Mouse (Mus musculus) ES-E14 (cell line): ENCODE measurements around the gene Cdc42bpg. TPM values are rescaled to one million over a fixed set of nuclear protein-coding genes. Genes with fewer than 3 reads are reported as not detected.

Experiments used
- DNase-seq: peaks from one replicate; pipeline ENCODE4 v3.0.0-alpha.2; 2013; ENCODE audit warnings: low read depth, low spot score
- H3K27ac ChIP-seq: 2 replicates; pipeline ENCODE4 v1.5.1; 2012; ENCODE audit warnings: low read depth, mild to moderate bottlenecking, low read length, moderate library complexity, mixed read lengths; ENCODE audit not compliant: poor library complexity, insufficient read depth, severe bottlenecking
- H3K36me3 ChIP-seq: 2 replicates; pipeline ENCODE4 v1.6.1; 2012; ENCODE audit warnings: mild to moderate bottlenecking, low read length, moderate library complexity, mixed read lengths; ENCODE audit not compliant: control insufficient read depth, poor library complexity, insufficient read depth, severe bottlenecking
- H3K4me1 ChIP-seq, 2 experiments: fragments of 150-350 bp in 1 of 2; sonication (generic) in 1 of 2; 2 replicates each; pipeline ENCODE4 v1.6.1; 2012; ENCODE audit warnings: low read length in 2 of 2, mild to moderate bottlenecking in 1 of 2, mixed read lengths in 1 of 2; ENCODE audit not compliant: control insufficient read depth in 2 of 2, insufficient read depth in 2 of 2, poor library complexity in 1 of 2
- H3K4me3 ChIP-seq, 2 experiments: fragments of 150-350 bp in 1 of 2; sonication (generic) in 1 of 2; 2 replicates each; pipeline ENCODE4 v1.5.1; 2012; ENCODE audit warnings: low read length in 2 of 2, low read depth in 1 of 2, mild to moderate bottlenecking in 1 of 2, mixed read lengths in 1 of 2; ENCODE audit not compliant: insufficient read depth in 1 of 2, poor library complexity in 1 of 2, severe bottlenecking in 1 of 2
- H3K9ac ChIP-seq: 2 replicates; pipeline ENCODE4 v1.6.1; 2012; ENCODE audit warnings: low read depth, mild to moderate bottlenecking, low read length, mixed read lengths; ENCODE audit not compliant: poor library complexity, insufficient read depth, severe bottlenecking
- H3K9me3 ChIP-seq: fragments of 150-350 bp; sonication (generic); 2 replicates; pipeline ENCODE4 v1.6.1; 2012; ENCODE audit warnings: low read depth, mild to moderate bottlenecking, low read length; ENCODE audit not compliant: control insufficient read depth, insufficient read depth
- CHD2 ChIP-seq: IDR thresholded peaks from 2 replicates; pipeline ENCODE4 v1.6.1; 2014; ENCODE audit warnings: mild to moderate bottlenecking, low read depth, low read length, inconsistent platforms
- HCFC1 ChIP-seq: IDR thresholded peaks from 2 replicates; pipeline ENCODE4 v1.6.1; 2012; ENCODE audit warnings: low read length, inconsistent platforms, borderline replicate concordance; ENCODE audit not compliant: insufficient read depth
- MAFK ChIP-seq: IDR thresholded peaks from 2 replicates; pipeline ENCODE4 v1.6.1; 2014; ENCODE audit warnings: mild to moderate bottlenecking, low read depth, low read length, inconsistent platforms; ENCODE audit not compliant: insufficient read depth
- ZC3H11A ChIP-seq: IDR thresholded peaks from 2 replicates; pipeline ENCODE4 v1.6.1; 2012; ENCODE audit warnings: low read depth, mild to moderate bottlenecking, inconsistent platforms, low read length, borderline replicate concordance
- ZNF384 ChIP-seq: IDR thresholded peaks from 2 replicates; pipeline ENCODE4 v1.6.1; 2012; ENCODE audit warnings: low read depth, low read length, inconsistent platforms
- in situ Hi-C, 2 experiments: fragments of 600-800 bp; cut with MboI; formaldehyde crosslinking; loops; one replicate each; pipeline ENCODE4 v1.15.1; 2025; ENCODE audit warnings: low sequenced_read_pairs in 2 of 2, inconsistent platforms in 1 of 2; ENCODE audit not compliant: unreplicated experiment in 2 of 2
- total RNA-seq: library from RNA; depleted of rRNA; stranded (reverse); fragments of 300-350 nt; gene quantifications from 2 replicates; pipeline ENCODE4 v1.2.3, GENCODE M21; 2012

The Cdc42bpg gene
- total RNA-seq, 1 experiment: 35.5 TPM

- Histone ChIP-seq H3K9ac (no peak overlapping the region), H3K9me3 (no peaks in the 10 kb centered on the region), H3K4me1 (peaks cover 0 to 2% of the 10 kb centered on the region in 2 experiments; a peak in 1 of 4 replicates), H3K36me3 (peaks cover 16% of the 10 kb centered on the region; the same call in 1 of the 2 replicates), H3K4me3 (no peak overlapping the region), H3K27ac (no peak overlapping the region)
- no peak for DNase-seq
- in situ Hi-C loops: no loop called here
- no peak for TF ChIP-seq CHD2
- TF ChIP-seq ZNF384: no peak
- TF ChIP-seq ZC3H11A: no peak
- TF ChIP-seq HCFC1: no peak
- TF ChIP-seq MAFK: no peak
These were observed 43.1 kb downstream of the Cdc42bpg start for GRCm38 (mm10) chr19:6349215-6349983.

GRCm38 (mm10) chr19:6351431-6352106 lies 45.3 kb downstream of the Cdc42bpg start:
- no peaks in the 10 kb centered on the region for H3K9me3 ChIP-seq
- TF ChIP-seq MAFK (no peak), CHD2 (no peak), ZNF384 (no peak), ZC3H11A (no peak)
- in situ Hi-C loops: no loop called here
- H3K36me3 ChIP-seq: peaks cover 6% of the 10 kb centered on the region; the same call in 1 of the 2 replicates
- no peaks in the 10 kb centered on the region for H3K4me1 ChIP-seq
- H3K9ac ChIP-seq: no peak overlapping the region
- no peak for DNase-seq
- no peak overlapping the region for H3K27ac ChIP-seq
- H3K4me3 ChIP-seq: no peak overlapping the region

GRCm38 (mm10) chr19:6352107-6352505 lies 45.9 kb downstream of the Cdc42bpg start:
- TF ChIP-seq ZC3H11A: no peak
- no peak for TF ChIP-seq ZNF384
- in situ Hi-C loops: no loop called here
- Histone ChIP-seq H3K36me3 (peaks cover 5% of the 10 kb centered on the region; the same call in 1 of the 2 replicates), H3K9me3 (no peaks in the 10 kb centered on the region), H3K27ac (no peak overlapping the region), H3K9ac (no peak overlapping the region), H3K4me3 (no peak overlapping the region), H3K4me1 (no peaks in the 10 kb centered on the region)
- DNase-seq: no peak

GRCm38 (mm10) chr19:6354030-6354429 lies 47.8 kb downstream of the Cdc42bpg start:
- TF ChIP-seq ZC3H11A: no peak
- no peak for TF ChIP-seq HCFC1
- Histone ChIP-seq H3K27ac (no peak overlapping the region), H3K4me1 (no peaks in the 10 kb centered on the region), H3K4me3 (no peak overlapping the region), H3K36me3 (peaks cover 5% of the 10 kb centered on the region; the same call in 1 of the 2 replicates), H3K9me3 (no peaks in the 10 kb centered on the region), H3K9ac (no peak overlapping the region)
- in situ Hi-C loops: no loop called here
- no peak for DNase-seq

- in situ Hi-C loops: no loop called here
- Histone ChIP-seq H3K9ac (no peak overlapping the region), H3K9me3 (no peaks in the 10 kb centered on the region), H3K4me1 (peaks cover 2 to 3% of the 10 kb centered on the region in 2 experiments; a peak in 2 of 4 replicates), H3K4me3 (no peak overlapping the region), H3K27ac (no peak overlapping the region), H3K36me3 (peaks cover 6% of the 10 kb centered on the region)
- DNase-seq: no peak
- no peak for TF ChIP-seq CHD2
- no peak for TF ChIP-seq ZNF384
- no peak for TF ChIP-seq HCFC1
- no peak for TF ChIP-seq MAFK
- no peak for TF ChIP-seq ZC3H11A
These were observed 55.0 kb downstream of the Cdc42bpg start for GRCm38 (mm10) chr19:6361291-6361690.
